Mouse (Mus musculus): ENCODE results near the gene Qsox1. TPM values are rescaled to one million over a fixed set of nuclear protein-coding genes. Genes with fewer than 3 reads are reported as not detected.

Qsox1 gene
- total and polyA plus RNA-seq, 3 experiments = 8.4 to 17.1 TPM; not detected in 1

- no peak for TF ChIP-seq POLR2AphosphoS2 (IDR thresholded peaks at IDR 0.05; ENCODE audit: low read length)
- TF ChIP-seq TBP (IDR thresholded peaks at IDR 0.05; ENCODE audit: low read depth, low read length) = 0 out of 2 replicates have a peak, but pooled peaks have one; percentile 41
- TF ChIP-seq ZKSCAN1 (IDR thresholded peaks at IDR 0.05; ENCODE audit: low read depth, low read length) = no peak
- TF ChIP-seq MEF2A (IDR thresholded peaks at IDR 0.05; ENCODE audit: extremely low read depth, insufficient replicate concordance, low read depth, low read length, poor library complexity, severe bottlenecking) = no peak
- TF ChIP-seq UBTF (IDR thresholded peaks at IDR 0.05; ENCODE audit: borderline replicate concordance, insufficient read depth, low read depth, low read length) = no peak
- TF ChIP-seq EP300 (IDR thresholded peaks at IDR 0.05; ENCODE audit: low read depth in 1 of 2, low read length in 2 of 2) = 0 out of 4 replicates have a peak, but pooled peaks of 1 of the 2 experiments have one; percentile 16
- no peak for TF ChIP-seq MYB (IDR thresholded peaks at IDR 0.05; ENCODE audit: low read depth, low read length)
- TF ChIP-seq ZNF384 (IDR thresholded peaks at IDR 0.05; ENCODE audit: low read depth, low read length) = no peak
- TF ChIP-seq MYC (IDR thresholded peaks at IDR 0.05; ENCODE audit: low read depth, low read length) = no peak
- no peak for TF ChIP-seq USF1 (IDR thresholded peaks at IDR 0.05; ENCODE audit: low read depth, low read length)
- TF ChIP-seq MAFK (IDR thresholded peaks at IDR 0.05; ENCODE audit: borderline replicate concordance, low read depth, low read length) = no peak
- no peak for TF ChIP-seq ZMIZ1 (IDR thresholded peaks at IDR 0.05; ENCODE audit: low read depth, low read length)
- no peak for TF ChIP-seq POLR2AphosphoS5 (IDR thresholded peaks at IDR 0.05; ENCODE audit: borderline replicate concordance, low read depth, low read length)
- TF ChIP-seq JUND (IDR thresholded peaks at IDR 0.05; ENCODE audit: low read depth, low read length) = no peak
- TF ChIP-seq MAZ (IDR thresholded peaks at IDR 0.05; ENCODE audit: low read depth, low read length) = no peak
- no peak for TF ChIP-seq RCOR1 (IDR thresholded peaks at IDR 0.05; ENCODE audit: low read depth, low read length)
- no peak for TF ChIP-seq MAX (IDR thresholded peaks at IDR 0.05; ENCODE audit: low read length)
Observed at GRCm38 (mm10) chr1:155796757-155797405, 15.8 kb downstream of the Qsox1 start (continued).

GRCm38 (mm10) chr1:155795791-155796233 is 16.9 kb downstream of the Qsox1 start:
- no peaks in the 10 kb centered on the region for H3K27me3 ChIP-seq (ENCODE audit: control insufficient read depth in 1 of 2, insufficient read depth in 2 of 2, low read length in 2 of 2)
- peak; percentile 92 for DNase-seq (ENCODE audit: low read depth, low spot score)
- TF ChIP-seq TAL1 (IDR thresholded peaks at IDR 0.05; ENCODE audit: low read length) (peak; percentile 40), TBP (IDR thresholded peaks at IDR 0.05; ENCODE audit: low read depth, low read length) (0 out of 2 replicates have a peak, but pooled peaks have one; percentile 32), HCFC1 (IDR thresholded peaks at IDR 0.05; ENCODE audit: low read depth, low read length) (peak; percentile 33; the same call in 1 of the 2 replicates), ZC3H11A (IDR thresholded peaks at IDR 0.05; ENCODE audit: low read depth, low read length) (no peak), ETS1 (IDR thresholded peaks at IDR 0.05; ENCODE audit: low read depth, low read length) (peak; percentile 82), EP300 (IDR thresholded peaks at IDR 0.05; ENCODE audit: low read depth in 1 of 2, low read length in 2 of 2) (peak; percentile 74 to 82), MXI1 (IDR thresholded peaks at IDR 0.05; ENCODE audit: low read depth, low read length) (peak; percentile 59; the same call in 1 of the 2 replicates), SIN3A (IDR thresholded peaks at IDR 0.05; ENCODE audit: low read length) (peak; percentile 76), TCF12 (IDR thresholded peaks at IDR 0.05; ENCODE audit: low read depth, low read length) (peak; percentile 74; the same call in 1 of the 2 replicates), MAX (IDR thresholded peaks at IDR 0.05; ENCODE audit: low read length) (no peak), CHD1 (IDR thresholded peaks at IDR 0.05; ENCODE audit: low read depth, low read length) (no peak), CHD2 (IDR thresholded peaks at IDR 0.05; ENCODE audit: low read length) (no peak), MAFK (IDR thresholded peaks at IDR 0.05; ENCODE audit: borderline replicate concordance, low read depth, low read length) (no peak), POLR2AphosphoS2 (IDR thresholded peaks at IDR 0.05; ENCODE audit: low read length) (no peak), BHLHE40 (IDR thresholded peaks at IDR 0.05; ENCODE audit: borderline replicate concordance, low read depth, low read length) (0 out of 2 replicates have a peak, but pooled peaks have one; percentile 24), RAD21 (IDR thresholded peaks at IDR 0.05; ENCODE audit: low read depth, low read length) (no peak), RCOR1 (IDR thresholded peaks at IDR 0.05; ENCODE audit: low read depth, low read length) (peak; percentile 68), E2F4 (IDR thresholded peaks at IDR 0.05; ENCODE audit: borderline replicate concordance, low read depth, low read length) (no peak), ZNF384 (IDR thresholded peaks at IDR 0.05; ENCODE audit: low read depth, low read length) (peak; percentile 86), ELF1 (IDR thresholded peaks at IDR 0.05; ENCODE audit: low read depth, low read length) (0 out of 2 replicates have a peak, but pooled peaks have one; percentile 14), GATA1 (IDR thresholded peaks at IDR 0.05; ENCODE audit: low read depth, low read length) (peak; percentile 81)
- H3K4me1 ChIP-seq (ENCODE audit: control insufficient read depth in 1 of 2, insufficient read depth in 2 of 2, low read length in 2 of 2) = peaks cover 10 to 23% of the 10 kb centered on the region in 2 experiments
- H3K9me3 ChIP-seq (replicated peaks; ENCODE audit: insufficient read depth, low read length) = no peaks in the 10 kb centered on the region
- no peak overlapping the region for H3K4me3 ChIP-seq (ENCODE audit: control insufficient read depth in 1 of 2, insufficient read depth in 1 of 2, low read depth in 2 of 2, low read length in 2 of 2)
- H3K27ac ChIP-seq (ENCODE audit: control insufficient read depth, low read depth, low read length) = peak overlapping the region; percentile 7; the same call in 1 of the 2 replicates
- H3K9ac ChIP-seq (ENCODE audit: control insufficient read depth, low read depth, low read length, poor library complexity, severe bottlenecking) = no peak overlapping the region
- H3K79me2 ChIP-seq (ENCODE audit: control insufficient read depth, insufficient read depth, low read length, poor library complexity) = no peaks in the 10 kb centered on the region
- peaks cover 0 to 11% of the 10 kb centered on the region in 2 experiments; a peak in 2 of 4 replicates for H3K36me3 ChIP-seq (ENCODE audit: control insufficient read depth in 1 of 2, insufficient read depth in 2 of 2, low read length in 2 of 2)
